Comparison of ENCODE assay signal across 26 mouse cellular contexts in the genomic region with DNA sequence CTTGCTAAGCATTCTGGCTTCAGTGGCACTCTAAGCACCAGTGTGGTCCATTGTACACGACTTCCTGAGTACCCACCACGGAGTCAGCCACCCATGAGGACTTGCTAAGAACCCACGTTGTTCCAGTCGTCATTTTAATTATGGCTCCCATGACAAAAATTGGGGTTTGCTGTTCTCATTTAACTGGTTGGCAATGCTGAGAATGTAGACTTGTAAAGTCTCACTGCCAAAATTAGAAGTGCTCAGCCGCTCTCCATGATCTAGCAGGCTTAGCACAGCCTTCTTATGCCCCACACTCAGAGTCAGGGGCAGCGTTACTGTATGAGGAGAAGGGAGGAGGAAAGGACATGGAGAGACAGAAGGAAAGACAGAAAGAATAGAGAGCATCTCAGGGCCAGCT.
DNase-seq lines count a peak whose midpoint lies in the region; ATAC-seq and TF ChIP-seq lines count a peak whose summit lies in the region.
"Had no signal": no experiment of that assay in that cellular context is flagged by ENCODE, and none has a peak within 500 bp of the region (broad histone marks: within the 10 kb centered on the region; RNA-seq: fewer than 3 reads in every experiment).

No protein-coding gene starts in this region.

- H3K4me3 ChIP-seq in heart, embryonic 13.5 days: no peak overlapping the region
- no peak overlapping the region for H3K4me3 ChIP-seq in left cerebral cortex, adult 2 months
- H3K4me3 ChIP-seq in limb, embryonic 15.5 days: no peak overlapping the region
- H3K4me3 ChIP-seq in kidney, embryonic 14.5 days (ENCODE audit: low read length): no peak overlapping the region
- H3K4me3 ChIP-seq: forebrain, embryonic 13.5 days; hindbrain, embryonic 10.5 days; hindbrain, embryonic 15.5 days; kidney, embryonic 15.5 days; liver, embryonic 12.5 days; megakaryocyte, embryonic 14.5 days; midbrain, embryonic 12.5 days had no signal

- H3K9ac ChIP-seq in heart, embryonic 13.5 days: no peak overlapping the region
- no peak overlapping the region for H3K9ac ChIP-seq in limb, embryonic 15.5 days
- no peak overlapping the region for H3K9ac ChIP-seq in kidney, embryonic 14.5 days (ENCODE audit: low read depth, low read length)
- H3K9ac ChIP-seq: forebrain, embryonic 13.5 days; hindbrain, embryonic 15.5 days; kidney, embryonic 15.5 days; liver, embryonic 12.5 days; liver, postnatal 0 days; midbrain, embryonic 12.5 days had no signal

- TF ChIP-seq CTCF in left cerebral cortex, adult 2 months (IDR thresholded peaks at IDR 0.05): no peak

- H3K36me3 ChIP-seq in heart, embryonic 13.5 days: peaks cover 36% of the 10 kb centered on the region
- peaks cover under 1% of the 10 kb centered on the region; the same call in 1 of the 2 replicates for H3K36me3 ChIP-seq in limb, embryonic 15.5 days
- no peaks in the 10 kb centered on the region; the same call in 1 of the 2 replicates for H3K36me3 ChIP-seq in kidney, embryonic 14.5 days (ENCODE audit: control insufficient read depth, insufficient read depth, low read length)
- H3K36me3 ChIP-seq: hindbrain, embryonic 10.5 days; midbrain, embryonic 12.5 days had no signal

- peak overlapping the region; percentile 70 for H3K27ac ChIP-seq in heart, embryonic 13.5 days (replicated peaks)
- H3K27ac ChIP-seq in left cerebral cortex, adult 2 months: peak overlapping the region; percentile 6; the same call in 1 of the 2 replicates
- peak overlapping the region; percentile 51; the same call in 1 of the 2 replicates for H3K27ac ChIP-seq in limb, embryonic 15.5 days
- H3K27ac ChIP-seq in kidney, embryonic 14.5 days (ENCODE audit: low read depth, low read length): no peak overlapping the region
- H3K27ac ChIP-seq: forebrain, embryonic 13.5 days; hindbrain, embryonic 10.5 days; hindbrain, embryonic 15.5 days; kidney, embryonic 15.5 days; liver, embryonic 12.5 days; midbrain, embryonic 12.5 days had no signal

- 61% methylated on average over 6 of the region's 6 CpGs for WGBS in heart, embryonic 13.5 days
- 40% methylated on average over 6 of the region's 6 CpGs for WGBS in limb, embryonic 15.5 days
- WGBS in kidney, embryonic 14.5 days: 81% methylated on average over 6 of the region's 6 CpGs

- no peaks in the 10 kb centered on the region for H3K9me3 ChIP-seq in heart, embryonic 13.5 days
- no peaks in the 10 kb centered on the region for H3K9me3 ChIP-seq in limb, embryonic 15.5 days
- no peaks in the 10 kb centered on the region for H3K9me3 ChIP-seq in kidney, embryonic 14.5 days (ENCODE audit: control insufficient read depth, low read length)
- H3K9me3 ChIP-seq: forebrain, embryonic 13.5 days; hindbrain, embryonic 10.5 days; hindbrain, embryonic 15.5 days; kidney, embryonic 15.5 days; liver, embryonic 12.5 days; megakaryocyte, embryonic 14.5 days; midbrain, embryonic 12.5 days had no signal

- no peak for ATAC-seq in heart, embryonic 13.5 days (ENCODE audit: extremely low read depth, insufficient number of reproducible peaks, low FRiP score, low TSS enrichment)
- ATAC-seq in limb, embryonic 15.5 days (ENCODE audit: insufficient number of reproducible peaks, low FRiP score, low TSS enrichment, low read depth): no peak
- ATAC-seq in kidney, embryonic 14.5 days (ENCODE audit: low FRiP score, low TSS enrichment): no peak
- ATAC-seq: CD4-positive, CD25-positive, alpha-beta regulatory T cell, adult 4 months; forebrain, embryonic 13.5 days; inflammation-experienced regulatory T-cells, adult 6 months; liver, embryonic 12.5 days; liver, postnatal 0 days had no signal

- H3K4me2 ChIP-seq in heart, embryonic 13.5 days: no peak overlapping the region
- H3K4me2 ChIP-seq in limb, embryonic 15.5 days: no peak overlapping the region
- H3K4me2 ChIP-seq in kidney, embryonic 14.5 days (replicated peaks; ENCODE audit: low read depth, low read length): no peak overlapping the region
- H3K4me2 ChIP-seq: forebrain, embryonic 13.5 days; heart, embryonic 11.5 days; hindbrain, embryonic 15.5 days; kidney, embryonic 15.5 days; liver, embryonic 12.5 days; midbrain, embryonic 12.5 days had no signal

- intact Hi-C loops in left cerebral cortex, adult 2 months (cut with DNase I): no loop called here
- intact Hi-C loops in left cerebral cortex, postnatal 10 days (cut with DNase I): loop anchor here (10.0 kb wide), 1 partner anchor 83 kb away; the partner anchor contains the start of gene Dhrs3

- no peaks in the 10 kb centered on the region for H3K27me3 ChIP-seq in heart, embryonic 13.5 days (replicated peaks)
- H3K27me3 ChIP-seq in limb, embryonic 15.5 days: no peaks in the 10 kb centered on the region
- no peaks in the 10 kb centered on the region for H3K27me3 ChIP-seq in kidney, embryonic 14.5 days (ENCODE audit: control insufficient read depth, insufficient read depth, low read length)
- H3K27me3 ChIP-seq: forebrain, embryonic 13.5 days; hindbrain, embryonic 15.5 days; kidney, embryonic 15.5 days; liver, embryonic 12.5 days; megakaryocyte, embryonic 14.5 days; midbrain, embryonic 12.5 days had no signal

- H3K4me1 ChIP-seq in heart, embryonic 13.5 days: peaks cover 52% of the 10 kb centered on the region
- peaks cover 36% of the 10 kb centered on the region for H3K4me1 ChIP-seq in limb, embryonic 15.5 days
- H3K4me1 ChIP-seq in kidney, embryonic 14.5 days (ENCODE audit: control insufficient read depth, insufficient read depth, low read length): peaks cover 14% of the 10 kb centered on the region
- H3K4me1 ChIP-seq: forebrain, embryonic 13.5 days; hindbrain, embryonic 15.5 days; midbrain, embryonic 12.5 days had no signal

- no peak for DNase-seq in heart, adult 11 months
- DNase-seq in left cerebral cortex, adult 2 months (ENCODE audit: extremely low spot score in 1 of 2, low spot score in 2 of 2): no peak
- no peak for DNase-seq in left cerebral cortex, postnatal 10 days (ENCODE audit: extremely low spot score in 1 of 2, low spot score in 2 of 2)
- peak; percentile 46 for DNase-seq in brain, adult 2 months (ENCODE audit: low read depth, low spot score)
- DNase-seq: cerebellum, adult 11 months; cerebellum, adult 9-10 months; cerebellum, postnatal 36 days; kidney, adult 11 months; kidney, postnatal 25 days; left cerebral cortex, postnatal 4 days; liver, postnatal 0 days; lung, postnatal 36 days; thymus, postnatal 14 days had no signal
